Mouse (Mus musculus) testis, adult 2 months (tissue): ENCODE results near the gene Nos1ap.

Source experiments
- CTCF ChIP-seq: fragments of 200-500 bp; IDR thresholded peaks from 2 replicates; pipeline ENCODE4 v1.5.1; 2012; ENCODE audit warnings: low read depth, mild to moderate bottlenecking, inconsistent platforms, low read length, moderate library complexity; ENCODE audit not compliant: control insufficient read depth, insufficient read depth, insufficient replicate concordance
- POLR2A ChIP-seq: fragments of 200-500 bp; IDR thresholded peaks from 2 replicates; pipeline ENCODE4 v1.6.1; 2012; ENCODE audit warnings: low read depth, mild to moderate bottlenecking, inconsistent platforms, low read length, moderate library complexity; ENCODE audit not compliant: control insufficient read depth

DNA sequence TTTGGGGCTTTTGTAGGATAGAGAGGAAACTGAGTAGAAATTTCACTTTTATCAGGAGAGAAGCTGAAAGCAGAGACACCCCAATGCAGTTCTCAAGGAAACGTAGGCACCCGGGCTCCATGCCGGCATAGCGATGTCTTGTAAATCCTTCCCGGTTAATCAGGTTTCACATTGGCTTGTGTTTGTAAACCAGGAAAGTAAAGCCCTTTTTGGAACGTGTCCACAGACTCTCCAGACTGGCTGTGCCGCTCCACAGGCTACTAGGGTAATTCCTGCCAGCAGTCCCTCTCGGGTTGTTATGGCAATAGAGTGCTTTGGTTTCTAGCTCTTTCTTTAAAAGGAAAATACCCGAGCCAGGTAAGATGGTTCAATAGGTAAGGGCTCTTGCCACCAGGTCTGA lies 40.6 kb downstream of the Nos1ap start:
- TF ChIP-seq POLR2A (no peak), CTCF (no peak)
